Mouse (Mus musculus): ENCODE data around the gene Erfe.

- TF ChIP-seq POLR2A (IDR thresholded peaks at IDR 0.05; ENCODE audit: borderline replicate concordance, insufficient read depth, low read length), result no peak
- no peak for TF ChIP-seq CTCF (IDR thresholded peaks at IDR 0.05; ENCODE audit: borderline replicate concordance, insufficient read depth, low read depth, low read length)
Observed at GRCm38 (mm10) chr1:91333582-91333981, 32.6 kb upstream of the Erfe start.

All from cerebellum, adult 2 months (tissue).